In the genomic region with DNA sequence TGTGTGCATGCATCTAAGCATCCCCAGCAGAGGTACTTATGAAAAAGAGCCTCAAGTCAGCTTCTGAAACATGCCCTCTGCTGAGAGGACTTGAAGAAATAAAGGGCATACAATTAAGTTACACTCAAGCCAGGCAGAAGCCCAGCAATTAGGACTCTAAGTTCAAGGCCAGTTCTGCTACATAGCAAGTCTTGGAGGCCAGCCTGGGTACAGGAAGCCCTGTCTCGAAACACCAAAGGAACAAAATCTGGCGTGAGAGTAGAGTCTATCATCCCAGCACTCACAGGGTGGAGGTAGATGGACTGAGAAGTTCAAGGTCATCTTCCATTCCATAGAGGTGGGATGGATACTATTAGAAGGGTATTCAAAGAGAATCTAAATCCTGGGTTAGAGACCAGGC, we compare ENCODE assay signal across 13 mouse cellular contexts. TPM values are rescaled to one million over a fixed set of nuclear protein-coding genes. Genes with fewer than 3 reads are reported as not detected.
DNase-seq lines count a peak whose midpoint lies in the region; ATAC-seq and TF ChIP-seq lines count a peak whose summit lies in the region.
"Had no signal": no experiment of that assay in that cellular context is flagged by ENCODE, and none has a peak within 500 bp of the region (broad histone marks: within the 10 kb centered on the region; RNA-seq: fewer than 3 reads in every experiment).

No protein-coding gene starts in this region.

- no peak for ATAC-seq in heart, embryonic 13.5 days (ENCODE audit: extremely low read depth, insufficient number of reproducible peaks, low FRiP score, low TSS enrichment)
- ATAC-seq in hindbrain, postnatal 0 days: no peak
- ATAC-seq: intestine, embryonic 16.5 days; Patski had no signal

- WGBS in heart, embryonic 13.5 days: 49% methylated on average over 2 of the region's 2 CpGs
- WGBS in hindbrain, postnatal 0 days: 84% methylated on average over 2 of the region's 2 CpGs

- H3K9me3 ChIP-seq in heart, embryonic 13.5 days: no peaks in the 10 kb centered on the region
- no peaks in the 10 kb centered on the region for H3K9me3 ChIP-seq in hindbrain, postnatal 0 days (ENCODE audit: low read length)
- H3K9me3 ChIP-seq: embryonic facial prominence, embryonic 12.5 days; forebrain, embryonic 10.5 days had no signal

- H3K27ac ChIP-seq in heart, embryonic 13.5 days (replicated peaks): peak overlapping the region; percentile 84
- peak overlapping the region; percentile 85 for H3K27ac ChIP-seq in layer of hippocampus, adult 2 months
- H3K27ac ChIP-seq in brown adipose tissue, adult 24 weeks (replicated peaks; ENCODE audit: low read depth, low read length): peak overlapping the region; percentile 8; the same call in 1 of the 2 replicates
- peak overlapping the region; percentile 55; the same call in 1 of the 2 replicates for H3K27ac ChIP-seq in hindbrain, postnatal 0 days
- H3K27ac ChIP-seq: embryonic facial prominence, embryonic 12.5 days; forebrain, embryonic 10.5 days had no signal

- H3K27me3 ChIP-seq in heart, embryonic 13.5 days (replicated peaks): no peaks in the 10 kb centered on the region
- no peaks in the 10 kb centered on the region for H3K27me3 ChIP-seq in hindbrain, postnatal 0 days (ENCODE audit: insufficient read depth, low read length)
- H3K27me3 ChIP-seq: embryonic facial prominence, embryonic 12.5 days; Patski had no signal

- DNase-seq in heart, postnatal 10 days: no peak
- no peak for DNase-seq in layer of hippocampus, adult 2 months (ENCODE audit: low spot score in 2 of 2)
- no peak for DNase-seq in layer of hippocampus, adult 9-10 months (ENCODE audit: low spot score)
- DNase-seq in hindbrain, postnatal 0 days (ENCODE audit: low spot score): no peak
- DNase-seq in cerebellum, adult 9-11 months: no peak
- DNase-seq: adrenal gland, adult 2 months; cerebellum, postnatal 25 days had no signal

- TF ChIP-seq CTCF in layer of hippocampus, adult 2 months (conservative IDR thresholded peaks at IDR 0.05): no peak
- no peak for TF ChIP-seq CTCF in hindbrain, postnatal 0 days (IDR thresholded peaks at IDR 0.05; ENCODE audit: low read depth)

- peak overlapping the region; percentile 56 for H3K4me2 ChIP-seq in heart, embryonic 13.5 days
- no peak overlapping the region for H3K4me2 ChIP-seq in hindbrain, postnatal 0 days (ENCODE audit: low read depth, low read length)
- H3K4me2 ChIP-seq: embryonic facial prominence, embryonic 12.5 days had no signal

- H3K9ac ChIP-seq in heart, embryonic 13.5 days: peak overlapping the region; percentile 67
- H3K9ac ChIP-seq in hindbrain, postnatal 0 days (replicated peaks; ENCODE audit: low read length): no peak overlapping the region
- H3K9ac ChIP-seq: embryonic facial prominence, embryonic 12.5 days had no signal

- no peaks in the 10 kb centered on the region for H3K36me3 ChIP-seq in heart, embryonic 13.5 days
- no peaks in the 10 kb centered on the region for H3K36me3 ChIP-seq in hindbrain, postnatal 0 days (ENCODE audit: insufficient read depth, low read length)
- H3K36me3 ChIP-seq: embryonic facial prominence, embryonic 12.5 days had no signal

- H3K4me3 ChIP-seq in heart, embryonic 13.5 days: peak overlapping the region; percentile 15; the same call in 1 of the 2 replicates
- H3K4me3 ChIP-seq in layer of hippocampus, adult 2 months: no peak overlapping the region; the same call in 1 of the 2 replicates
- no peak overlapping the region for H3K4me3 ChIP-seq in brown adipose tissue, adult 24 weeks (ENCODE audit: insufficient read depth, low read depth, low read length)
- H3K4me3 ChIP-seq in hindbrain, postnatal 0 days (ENCODE audit: low read length): no peak overlapping the region
- H3K4me3 ChIP-seq: embryonic facial prominence, embryonic 12.5 days; forebrain, embryonic 10.5 days had no signal

- intact Hi-C loops in heart, postnatal 10 days (cut with DNase I): no loop called here

- H3K4me1 ChIP-seq in heart, embryonic 13.5 days: peaks cover 98% of the 10 kb centered on the region
- H3K4me1 ChIP-seq in brown adipose tissue, adult 24 weeks (ENCODE audit: control insufficient read depth, insufficient read depth, insufficient read length, low read length): peaks cover 54% of the 10 kb centered on the region
- H3K4me1 ChIP-seq in hindbrain, postnatal 0 days (ENCODE audit: insufficient read depth, low read length): peaks cover 28% of the 10 kb centered on the region

RNA-seq across cellular contexts. Expression of a gene that starts 6.8 kb away (rescaled TPM):
- polyA plus RNA-seq in heart, embryonic 13.5 days (2015; fragmentation: Nextera tagmentation; extraction: Ambion mirVana): 18.4 and 20.0 TPM in 2 replicates
- 100 to 1,000 TPM; 102 to 158 TPM for total RNA-seq in heart, postnatal 10 days (2021)
- 10 to 100 TPM; 94.9 to 97.9 TPM for total RNA-seq in layer of hippocampus, adult 2 months (2021)
- polyA plus RNA-seq in brown adipose tissue, adult 24 weeks (2012; ENCODE audit: insufficient read depth, insufficient read length, missing spikeins): 64.1 and 66.0 TPM in 2 replicates
- 47.5 and 54.7 TPM in 2 replicates for total RNA-seq in hindbrain, postnatal 0 days (2014; rRNA removed)
- polyA plus RNA-seq in hindbrain, postnatal 0 days (2015; fragmentation: Nextera tagmentation; extraction: Ambion mirVana): 27.9 and 28.4 TPM in 2 replicates

RNA-seq across cellular contexts. Expression of a gene that starts 19.9 kb away (rescaled TPM):
- 368 and 390 TPM in 2 replicates for polyA plus RNA-seq in heart, embryonic 13.5 days (2015; fragmentation: Nextera tagmentation; extraction: Ambion mirVana)
- 100 to 1,000 TPM; 729 to 779 TPM for total RNA-seq in heart, postnatal 10 days (2021)
- total RNA-seq in layer of hippocampus, adult 2 months (2021): 100 to 1,000 TPM; 472 to 483 TPM
- polyA plus RNA-seq in brown adipose tissue, adult 24 weeks (2012; ENCODE audit: insufficient read depth, insufficient read length, missing spikeins): 462 and 609 TPM in 2 replicates
- 343 and 354 TPM in 2 replicates for total RNA-seq in hindbrain, postnatal 0 days (2014; rRNA removed)
- 359 and 380 TPM in 2 replicates for polyA plus RNA-seq in hindbrain, postnatal 0 days (2015; fragmentation: Nextera tagmentation; extraction: Ambion mirVana)

RNA-seq across cellular contexts. Expression of a gene that starts 35.6 kb away (rescaled TPM):
- 2.8 and 3.3 TPM in 2 replicates for polyA plus RNA-seq in heart, embryonic 13.5 days (2015; fragmentation: Nextera tagmentation; extraction: Ambion mirVana)
- 10 to 100 TPM; 24.0 to 24.4 TPM for total RNA-seq in heart, postnatal 10 days (2021)
- 100 to 1,000 TPM; 170 to 175 TPM for total RNA-seq in layer of hippocampus, adult 2 months (2021)
- polyA plus RNA-seq in brown adipose tissue, adult 24 weeks (2012; ENCODE audit: insufficient read depth, insufficient read length, missing spikeins): 6.0 and 9.2 TPM in 2 replicates
- total RNA-seq in hindbrain, postnatal 0 days (2014; rRNA removed): 103 and 107 TPM in 2 replicates
- 15.1 and 15.9 TPM in 2 replicates for polyA plus RNA-seq in hindbrain, postnatal 0 days (2015; fragmentation: Nextera tagmentation; extraction: Ambion mirVana)

Comparison
In these comparisons a context has a peak if more than half of its experiments do, and no peak if none do; other contexts are left out.
1. H3K27ac ChIP-seq: peak in every context shown above with its lines; median percentile 85 in layer of hippocampus, adult 2 months; 84 in heart, embryonic 13.5 days; 55 in hindbrain, postnatal 0 days; 8 in brown adipose tissue, adult 24 weeks.